Mouse (Mus musculus): Measurements from ENCODE around the gene Gnao1. TPM values are rescaled to one million over a fixed set of nuclear protein-coding genes. Genes with fewer than 3 reads are reported as not detected.

The Gnao1 gene
- polyA plus RNA-seq, 1 experiment from 2014 or later = 9.4 TPM

DNA sequence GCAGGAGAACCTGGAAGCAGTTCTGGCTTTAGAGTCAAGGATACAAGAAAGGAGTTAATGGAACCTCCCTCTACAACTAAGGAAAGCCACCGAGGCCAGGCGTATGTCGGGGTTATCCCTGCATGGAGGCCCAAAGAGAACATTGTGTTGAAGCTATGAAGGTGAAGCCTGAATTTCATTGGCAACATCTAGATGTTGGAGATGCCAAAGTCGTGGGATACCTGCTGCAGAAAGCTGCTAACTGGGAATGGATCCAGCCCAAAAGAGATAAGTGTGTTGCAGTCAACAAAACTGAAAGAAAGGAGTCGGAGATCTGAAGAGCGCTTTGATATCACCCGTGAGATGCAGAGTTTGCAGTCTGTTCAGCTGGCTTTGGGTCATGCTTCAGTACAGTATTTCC lies 70.2 kb downstream of the Gnao1 start:
- Histone ChIP-seq H3K9me3 (no peaks in the 10 kb centered on the region), H3K4me1 (no peaks in the 10 kb centered on the region), H3K4me2 (no peak overlapping the region), H3K27ac (no peak overlapping the region), H3K9ac (no peak overlapping the region), H3K27me3 (no peaks in the 10 kb centered on the region), H3K4me3 (no peak overlapping the region), H3K36me3 (no peaks in the 10 kb centered on the region)
- WGBS = 92% methylated on average over 7 of the region's 7 CpGs
- ATAC-seq (ENCODE audit: insufficient number of reproducible peaks, insufficient read depth, low FRiP score, low TSS enrichment, low read depth) = no peak

DNA sequence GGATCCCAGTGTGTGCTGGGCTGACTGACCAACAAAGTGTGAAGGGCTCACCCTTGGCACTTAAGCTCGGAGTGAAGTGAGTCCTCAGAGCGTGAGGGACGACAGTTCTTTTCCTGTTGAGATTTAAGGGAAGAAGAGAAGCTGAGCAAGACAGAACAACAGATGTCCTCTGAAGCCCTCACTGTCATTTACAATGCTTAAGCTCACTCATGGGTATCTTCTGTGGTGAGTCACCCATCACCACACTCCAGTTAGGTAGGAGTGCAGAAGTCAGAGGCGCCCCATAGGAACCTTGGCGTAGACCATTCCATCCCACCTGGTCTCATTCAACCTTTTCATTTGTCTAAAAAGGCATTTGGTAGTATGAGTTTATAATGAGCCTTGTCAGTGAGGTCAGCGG lies 71.6 kb downstream of the Gnao1 start:
- Histone ChIP-seq H3K4me1 (no peaks in the 10 kb centered on the region), H3K27me3 (no peaks in the 10 kb centered on the region), H3K4me3 (no peak overlapping the region), H3K9ac (no peak overlapping the region), H3K4me2 (no peak overlapping the region), H3K27ac (no peak overlapping the region), H3K36me3 (no peaks in the 10 kb centered on the region), H3K9me3 (no peaks in the 10 kb centered on the region)
- 89% methylated on average over 6 of the region's 6 CpGs for WGBS
- ATAC-seq (ENCODE audit: insufficient number of reproducible peaks, insufficient read depth, low FRiP score, low TSS enrichment, low read depth) = no peak

DNA sequence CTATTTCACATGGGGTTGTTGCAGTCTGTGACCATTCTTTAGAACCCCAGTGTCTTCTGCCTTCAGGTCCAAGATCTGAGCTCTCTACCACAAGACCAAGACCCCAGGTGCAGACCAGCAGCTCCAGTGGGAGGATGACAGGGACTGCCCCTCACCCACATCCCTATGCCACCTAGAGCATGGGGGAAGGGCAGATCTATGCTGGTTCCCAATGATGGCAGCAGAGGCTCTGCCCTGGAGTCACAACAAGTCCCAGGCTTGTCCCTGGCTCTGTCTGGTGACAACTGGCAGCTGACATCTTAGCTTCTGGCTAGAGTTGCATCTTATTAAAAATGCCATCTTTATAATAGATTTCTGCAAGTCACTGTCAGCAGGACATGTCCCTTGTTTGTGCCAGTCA lies 73.5 kb downstream of the Gnao1 start:
- no peaks in the 10 kb centered on the region for H3K27me3 ChIP-seq
- no peaks in the 10 kb centered on the region for H3K36me3 ChIP-seq
- H3K9me3 ChIP-seq = no peaks in the 10 kb centered on the region

DNA sequence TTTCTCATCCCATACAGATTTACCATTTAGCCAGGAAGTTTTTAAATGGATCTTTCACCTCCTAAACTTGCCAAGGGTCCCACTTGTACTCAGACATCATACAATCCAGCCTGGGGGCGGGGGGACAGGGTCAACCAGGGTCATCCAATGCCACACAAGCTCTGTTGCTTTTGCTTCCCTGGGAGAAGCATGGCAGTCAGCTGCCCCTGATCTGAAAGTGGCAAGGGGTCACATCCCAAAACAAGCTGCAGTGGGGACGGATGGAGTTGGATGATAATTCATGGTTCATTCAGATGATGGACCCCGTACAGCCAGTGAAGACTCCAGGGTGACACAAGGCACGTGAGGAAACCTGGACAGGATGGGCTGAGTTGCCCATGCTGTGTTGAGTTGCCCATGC lies 74.0 kb downstream of the Gnao1 start:
- no peak for ATAC-seq (ENCODE audit: insufficient number of reproducible peaks, insufficient read depth, low FRiP score, low TSS enrichment, low read depth)
- Histone ChIP-seq H3K9ac (no peak overlapping the region), H3K27ac (no peak overlapping the region), H3K9me3 (no peaks in the 10 kb centered on the region), H3K4me3 (no peak overlapping the region), H3K4me2 (no peak overlapping the region), H3K36me3 (no peaks in the 10 kb centered on the region), H3K27me3 (no peaks in the 10 kb centered on the region), H3K4me1 (peaks cover 3% of the 10 kb centered on the region)
- 60% methylated on average over 4 of the region's 4 CpGs for WGBS

More for the DNA sequence above, 73.5 kb downstream of the Gnao1 start:
- Histone ChIP-seq H3K9ac (no peak overlapping the region), H3K27ac (no peak overlapping the region), H3K4me3 (no peak overlapping the region), H3K4me2 (no peak overlapping the region), H3K4me1 (no peaks in the 10 kb centered on the region; the same call in 1 of the 2 replicates)
- no peak for ATAC-seq (ENCODE audit: insufficient number of reproducible peaks, insufficient read depth, low FRiP score, low TSS enrichment, low read depth)

DNA sequence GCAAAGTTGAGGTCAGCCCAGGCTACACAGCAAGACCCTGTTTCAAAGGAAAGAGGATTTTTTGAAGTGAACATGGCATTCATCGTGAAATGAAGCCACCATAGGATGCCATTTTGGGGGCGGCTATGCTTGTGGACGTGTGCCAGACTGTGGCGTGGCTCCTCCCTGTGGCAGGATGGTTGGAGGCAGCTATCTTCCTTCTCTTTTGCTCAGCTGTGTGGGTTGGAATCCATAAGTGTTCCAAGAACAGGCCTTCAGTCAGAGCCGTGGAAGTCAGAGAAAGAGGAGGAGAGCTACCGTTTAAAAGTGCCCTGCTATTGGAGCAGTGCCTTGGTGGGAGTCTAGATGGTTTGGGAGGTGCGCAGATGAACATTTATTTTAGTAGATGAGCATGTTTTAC lies 74.5 kb downstream of the Gnao1 start:
- no peaks in the 10 kb centered on the region for H3K27me3 ChIP-seq
- no peak overlapping the region for H3K4me2 ChIP-seq
- no peak overlapping the region for H3K9ac ChIP-seq
- no peak for ATAC-seq (ENCODE audit: insufficient number of reproducible peaks, insufficient read depth, low FRiP score, low TSS enrichment, low read depth)
- no peak overlapping the region for H3K27ac ChIP-seq
- no peaks in the 10 kb centered on the region for H3K36me3 ChIP-seq
- H3K4me3 ChIP-seq = no peak overlapping the region
- H3K4me1 ChIP-seq = peaks cover 8% of the 10 kb centered on the region
- 90% methylated on average over 7 of the region's 7 CpGs for WGBS
- H3K9me3 ChIP-seq = no peaks in the 10 kb centered on the region

- WGBS = 77% methylated on average over 5 of the region's 5 CpGs
- Histone ChIP-seq H3K4me3 (no peak overlapping the region), H3K9me3 (no peaks in the 10 kb centered on the region), H3K4me1 (peaks cover 13% of the 10 kb centered on the region), H3K27me3 (no peaks in the 10 kb centered on the region), H3K36me3 (no peaks in the 10 kb centered on the region), H3K4me2 (no peak overlapping the region), H3K9ac (no peak overlapping the region), H3K27ac (no peak overlapping the region)
- ATAC-seq (ENCODE audit: insufficient number of reproducible peaks, insufficient read depth, low FRiP score, low TSS enrichment, low read depth) = no peak
Observed at GRCm38 (mm10) chr8:93886181-93886580, 76.4 kb downstream of the Gnao1 start.

DNA sequence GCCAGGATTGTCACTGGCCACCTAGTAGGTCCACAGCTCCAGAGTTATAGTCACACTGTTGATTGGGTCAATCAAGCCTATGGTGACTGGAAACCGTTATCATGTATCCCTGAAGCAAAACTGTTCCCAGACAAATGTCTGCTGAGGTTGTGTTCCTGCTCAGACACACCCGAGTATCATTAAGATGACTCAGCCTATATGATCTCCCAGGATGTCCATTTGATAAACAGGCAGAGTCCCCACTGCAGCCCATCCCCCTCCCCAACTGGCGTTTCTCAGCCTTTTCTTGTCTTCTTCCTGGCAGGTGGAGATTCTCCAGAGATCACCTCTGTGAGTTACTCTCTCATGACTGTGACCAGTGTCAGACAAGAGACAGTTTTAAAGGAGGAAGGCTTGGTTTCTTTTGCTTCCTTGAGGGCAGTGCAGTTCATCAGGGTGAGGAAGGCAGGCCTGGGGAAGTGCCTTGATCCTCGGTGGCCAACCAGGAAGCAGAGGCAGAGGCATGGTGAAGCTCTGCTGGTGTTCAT lies 78.4 kb downstream of the Gnao1 start:
- no peak overlapping the region for H3K27ac ChIP-seq
- no peak overlapping the region for H3K4me2 ChIP-seq
- WGBS = 61% methylated on average over 4 of the region's 4 CpGs
- no peak for ATAC-seq (ENCODE audit: insufficient number of reproducible peaks, insufficient read depth, low FRiP score, low TSS enrichment, low read depth)
- H3K27me3 ChIP-seq = no peaks in the 10 kb centered on the region
- peaks cover 13% of the 10 kb centered on the region for H3K4me1 ChIP-seq
- no peaks in the 10 kb centered on the region for H3K36me3 ChIP-seq
- H3K9ac ChIP-seq = no peak overlapping the region
- no peak overlapping the region for H3K4me3 ChIP-seq
- no peaks in the 10 kb centered on the region for H3K9me3 ChIP-seq

GRCm38 (mm10) chr8:93888702-93889480 lies 79.1 kb downstream of the Gnao1 start:
- H3K27ac ChIP-seq = no peak overlapping the region
- WGBS = 34% methylated on average over 11 of the region's 11 CpGs

GRCm38 (mm10) chr8:93893556-93893955 lies 83.8 kb downstream of the Gnao1 start:
- WGBS = 77% methylated on average over 3 of the region's 3 CpGs

More at GRCm38 (mm10) chr8:93888702-93889480, 79.1 kb downstream of the Gnao1 start:
- H3K9me3 ChIP-seq = no peaks in the 10 kb centered on the region
- ATAC-seq (ENCODE audit: insufficient number of reproducible peaks, insufficient read depth, low FRiP score, low TSS enrichment, low read depth) = no peak
- no peak overlapping the region for H3K4me3 ChIP-seq
- H3K9ac ChIP-seq = no peak overlapping the region
- no peaks in the 10 kb centered on the region for H3K36me3 ChIP-seq
- H3K4me2 ChIP-seq = no peak overlapping the region
- peaks cover 13% of the 10 kb centered on the region for H3K4me1 ChIP-seq
- H3K27me3 ChIP-seq = no peaks in the 10 kb centered on the region

DNA sequence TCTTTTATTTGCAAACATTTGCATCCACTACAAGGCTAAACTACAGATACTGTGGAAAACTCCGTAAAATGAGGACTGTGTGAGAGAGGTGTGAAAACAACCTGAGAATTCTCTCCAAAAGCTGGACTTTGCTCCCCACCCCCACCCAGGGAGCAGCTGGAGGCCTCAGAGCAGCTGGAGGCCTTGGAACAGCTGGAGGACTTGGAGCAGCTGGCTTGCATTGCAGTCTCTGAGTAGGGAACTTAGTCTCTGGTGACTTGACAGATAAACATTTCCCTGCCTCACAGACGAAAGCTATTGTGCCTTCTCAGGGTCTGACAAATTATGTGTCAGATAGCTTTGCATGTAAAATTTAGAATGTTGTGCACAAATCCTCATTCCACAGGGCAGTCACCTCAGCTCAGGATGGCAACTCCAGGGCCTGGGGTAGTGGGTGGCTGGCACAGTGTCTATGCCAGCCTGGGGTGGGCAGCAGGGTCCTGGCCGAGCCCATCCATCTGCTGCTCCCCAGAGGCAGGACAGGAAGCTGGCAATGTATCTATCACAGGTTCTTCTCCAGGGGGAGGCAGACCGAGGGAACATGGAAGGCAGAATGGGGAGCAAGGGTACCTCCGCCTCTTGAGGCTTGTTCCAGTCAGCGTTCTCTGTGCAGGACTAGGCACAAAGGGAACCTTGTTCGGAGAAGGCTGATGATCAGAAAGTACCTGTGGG lies 87.2 kb downstream of the Gnao1 start:
- H3K27ac ChIP-seq = no peak overlapping the region
- no peak overlapping the region for H3K4me2 ChIP-seq
- no peaks in the 10 kb centered on the region for H3K27me3 ChIP-seq
- H3K4me1 ChIP-seq = peaks cover 11% of the 10 kb centered on the region
- H3K9ac ChIP-seq = no peak overlapping the region
- 77% methylated on average over 7 of the region's 7 CpGs for WGBS
- no peak for ATAC-seq (ENCODE audit: insufficient number of reproducible peaks, insufficient read depth, low FRiP score, low TSS enrichment, low read depth)
- H3K9me3 ChIP-seq = no peaks in the 10 kb centered on the region
- no peaks in the 10 kb centered on the region for H3K36me3 ChIP-seq
- H3K4me3 ChIP-seq = no peak overlapping the region

More at GRCm38 (mm10) chr8:93893556-93893955, 83.8 kb downstream of the Gnao1 start:
- Histone ChIP-seq H3K4me2 (no peak overlapping the region), H3K9me3 (no peaks in the 10 kb centered on the region), H3K4me3 (no peak overlapping the region), H3K27me3 (no peaks in the 10 kb centered on the region), H3K36me3 (no peaks in the 10 kb centered on the region), H3K4me1 (peaks cover 12% of the 10 kb centered on the region), H3K9ac (no peak overlapping the region), H3K27ac (no peak overlapping the region)
- no peak for ATAC-seq (ENCODE audit: insufficient number of reproducible peaks, insufficient read depth, low FRiP score, low TSS enrichment, low read depth)

DNA sequence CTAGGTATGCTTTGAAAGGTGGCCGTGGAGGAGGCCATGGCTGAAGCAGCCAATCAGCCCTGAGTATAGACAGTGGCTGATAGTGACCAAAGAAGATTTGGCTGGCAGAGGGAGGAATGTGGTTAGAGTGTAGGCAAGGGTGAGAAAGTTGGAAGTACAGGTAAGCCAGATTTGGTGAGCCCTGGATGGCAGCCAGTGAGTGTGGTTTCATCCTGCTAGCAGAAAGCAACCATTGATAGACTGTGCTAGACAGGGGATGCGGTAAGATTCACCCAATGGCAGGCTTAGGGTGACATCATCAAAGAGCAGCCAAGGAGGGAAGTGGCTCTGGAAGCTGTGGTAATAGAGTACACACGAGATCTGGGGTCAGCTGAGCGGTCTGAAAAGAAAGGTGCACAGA lies 88.8 kb downstream of the Gnao1 start:
- Histone ChIP-seq H3K9me3 (no peaks in the 10 kb centered on the region), H3K4me1 (peaks cover 11% of the 10 kb centered on the region), H3K27ac (no peak overlapping the region), H3K4me3 (no peak overlapping the region), H3K9ac (no peak overlapping the region), H3K36me3 (no peaks in the 10 kb centered on the region), H3K27me3 (no peaks in the 10 kb centered on the region), H3K4me2 (no peak overlapping the region)
- no peak for ATAC-seq (ENCODE audit: insufficient number of reproducible peaks, insufficient read depth, low FRiP score, low TSS enrichment, low read depth)
- WGBS = 82% methylated on average over 4 of the region's 4 CpGs

GRCm38 (mm10) chr8:93902040-93902439 lies 92.3 kb downstream of the Gnao1 start:
- WGBS = 80% methylated on average over 3 of the region's 3 CpGs
- peaks cover 16% of the 10 kb centered on the region for H3K4me1 ChIP-seq
- H3K4me2 ChIP-seq = no peak overlapping the region
- H3K9me3 ChIP-seq = no peaks in the 10 kb centered on the region
- ATAC-seq (ENCODE audit: insufficient number of reproducible peaks, insufficient read depth, low FRiP score, low TSS enrichment, low read depth) = no peak
- H3K36me3 ChIP-seq = no peaks in the 10 kb centered on the region
- no peak overlapping the region for H3K27ac ChIP-seq
- H3K4me3 ChIP-seq = no peak overlapping the region
- no peaks in the 10 kb centered on the region for H3K27me3 ChIP-seq
- H3K9ac ChIP-seq = no peak overlapping the region

All from embryonic facial prominence, embryonic 13.5 days (tissue).